Mouse (Mus musculus) forebrain, embryonic 10.5 days (tissue): Measurements from ENCODE around the gene 1700020N01Rik. TPM values are rescaled to one million over a fixed set of nuclear protein-coding genes. Genes with fewer than 3 reads are reported as not detected.

Experiments
- DNase-seq: peaks from one replicate; pipeline ENCODE4 v3.0.0-alpha.2; 2017; ENCODE audit warnings: low spot score; ENCODE audit errors: extremely low spot score
- H3K27ac ChIP-seq: fragments of 300-500 bp; sonication (generic); 2 replicates; pipeline ENCODE4 v1.5.1; 2016; ENCODE audit warnings: mild to moderate bottlenecking
- H3K27me3 ChIP-seq: fragments of 300-500 bp; sonication (generic); 2 replicates; pipeline ENCODE4 v1.6.1; 2016; ENCODE audit warnings: mild to moderate bottlenecking; ENCODE audit not compliant: poor library complexity, severe bottlenecking
- H3K36me3 ChIP-seq: fragments of 300-500 bp; sonication (generic); replicated peaks from 2 replicates; pipeline ENCODE4 v1.6.1; 2016; ENCODE audit warnings: mild to moderate bottlenecking, moderate library complexity
- H3K4me1 ChIP-seq: fragments of 300-500 bp; sonication (generic); 2 replicates; pipeline ENCODE4 v1.6.1; 2016
- H3K4me3 ChIP-seq: fragments of 300-500 bp; sonication (generic); 2 replicates; pipeline ENCODE4 v1.5.1; 2016; ENCODE audit warnings: mild to moderate bottlenecking, moderate library complexity
- H3K9me3 ChIP-seq: fragments of 300-500 bp; sonication (generic); 2 replicates; pipeline ENCODE4 v1.6.1; 2016; ENCODE audit warnings: mild to moderate bottlenecking, moderate library complexity
- WGBS: fragments of 180-500 bp; shearing (Covaris S2); methylation state at CpG from one replicate; pipeline ENCODE4 v1.1.7; 2016; 5-methylcytosine and 5-hydroxymethylcytosine counted together
- polyA plus RNA-seq: library from polyadenylated mRNA; unstranded; fragments of >200 nt; fragmentation: Nextera tagmentation; extraction: Ambion mirVana; gene quantifications from 2 replicates; pipeline ENCODE4 v1.2.1, GENCODE M21; 2016

The 1700020N01Rik gene
- not detected in 2 replicates for polyA plus RNA-seq

DNA sequence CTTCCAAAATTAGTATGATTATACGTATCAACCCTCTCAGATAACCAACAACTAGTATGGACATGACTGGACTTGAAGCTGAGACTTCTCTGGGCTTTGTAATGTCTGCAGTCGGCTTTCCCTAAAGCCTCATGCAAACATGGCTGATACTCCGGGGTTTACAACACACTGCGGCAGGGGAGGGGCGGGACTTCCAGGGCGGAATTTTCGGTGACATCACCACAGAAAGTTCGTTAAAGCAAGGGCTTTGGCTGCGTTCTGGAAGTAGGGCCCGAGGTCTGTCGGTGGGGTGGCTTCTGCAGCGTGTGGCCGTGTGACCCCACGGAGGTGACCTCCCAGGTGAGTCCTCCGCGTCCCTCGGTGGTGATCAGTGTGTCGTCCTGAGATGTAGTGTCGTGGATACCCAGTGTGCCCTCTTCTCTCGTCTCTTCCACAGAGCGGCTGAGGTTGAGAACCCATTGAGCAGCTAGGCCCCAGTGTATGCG lies at the start of gene 1700020N01Rik:
1700020N01Rik (plus strand) TSS at position 250 of the 485 bp plus-strand sequence.
- no peak within 1 kb of the TSS for H3K27ac ChIP-seq
- no peak within 1 kb of the TSS for H3K4me3 ChIP-seq
- H3K27me3 ChIP-seq = no peaks in the 10 kb centered on the region
- WGBS = 95% methylated on average over 22 of the region's 22 CpGs
- no peaks in the 10 kb centered on the region for H3K4me1 ChIP-seq
- DNase-seq = no peak
- no peaks in the 10 kb centered on the region for H3K36me3 ChIP-seq
- H3K9me3 ChIP-seq = no peaks in the 10 kb centered on the region

GRCm38 (mm10) chr10:21543576-21544278 lies 49.2 kb upstream of the 1700020N01Rik start:
- DNase-seq = no peak
- H3K36me3 ChIP-seq = no peaks in the 10 kb centered on the region
- 75% methylated on average over 3 of the region's 3 CpGs for WGBS
- no peak overlapping the region for H3K4me3 ChIP-seq
- H3K27ac ChIP-seq = no peak overlapping the region
- peaks cover 14% of the 10 kb centered on the region for H3K4me1 ChIP-seq
- H3K9me3 ChIP-seq = no peaks in the 10 kb centered on the region
- no peaks in the 10 kb centered on the region for H3K27me3 ChIP-seq

- no peaks in the 10 kb centered on the region for H3K27me3 ChIP-seq
- no peaks in the 10 kb centered on the region for H3K9me3 ChIP-seq
- no peaks in the 10 kb centered on the region for H3K36me3 ChIP-seq
- peaks cover 16% of the 10 kb centered on the region for H3K4me1 ChIP-seq
- no peak overlapping the region for H3K27ac ChIP-seq
- no peak for DNase-seq
- H3K4me3 ChIP-seq = no peak overlapping the region
- 83% methylated on average over 4 of the region's 4 CpGs for WGBS
These were observed 48.2 kb upstream of the 1700020N01Rik start for GRCm38 (mm10) chr10:21544721-21545120.

DNA sequence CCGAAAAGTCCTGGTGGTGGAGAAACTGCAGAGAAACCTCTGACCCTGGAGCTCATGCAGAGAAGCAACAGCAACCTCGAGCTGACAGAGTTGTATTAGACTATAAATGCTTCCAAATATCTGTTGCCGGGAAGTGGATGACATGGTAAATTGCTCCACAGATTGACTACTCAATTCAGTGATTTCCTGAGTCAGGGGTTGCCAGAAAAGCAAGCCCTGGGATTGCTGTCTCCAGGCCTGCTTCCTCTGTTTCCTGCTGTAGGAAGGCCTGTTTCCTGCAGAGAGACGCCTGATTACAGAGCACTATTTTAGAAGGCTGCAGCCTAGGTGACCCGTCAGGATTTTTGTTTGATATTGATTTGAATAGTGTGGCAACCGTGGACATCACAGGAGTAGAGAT lies 47.5 kb upstream of the 1700020N01Rik start:
- Histone ChIP-seq H3K36me3 (no peaks in the 10 kb centered on the region), H3K4me3 (no peak overlapping the region), H3K9me3 (no peaks in the 10 kb centered on the region), H3K4me1 (peaks cover 16% of the 10 kb centered on the region), H3K27me3 (no peaks in the 10 kb centered on the region), H3K27ac (no peak overlapping the region)
- 68% methylated on average over 6 of the region's 6 CpGs for WGBS
- DNase-seq = no peak

DNA sequence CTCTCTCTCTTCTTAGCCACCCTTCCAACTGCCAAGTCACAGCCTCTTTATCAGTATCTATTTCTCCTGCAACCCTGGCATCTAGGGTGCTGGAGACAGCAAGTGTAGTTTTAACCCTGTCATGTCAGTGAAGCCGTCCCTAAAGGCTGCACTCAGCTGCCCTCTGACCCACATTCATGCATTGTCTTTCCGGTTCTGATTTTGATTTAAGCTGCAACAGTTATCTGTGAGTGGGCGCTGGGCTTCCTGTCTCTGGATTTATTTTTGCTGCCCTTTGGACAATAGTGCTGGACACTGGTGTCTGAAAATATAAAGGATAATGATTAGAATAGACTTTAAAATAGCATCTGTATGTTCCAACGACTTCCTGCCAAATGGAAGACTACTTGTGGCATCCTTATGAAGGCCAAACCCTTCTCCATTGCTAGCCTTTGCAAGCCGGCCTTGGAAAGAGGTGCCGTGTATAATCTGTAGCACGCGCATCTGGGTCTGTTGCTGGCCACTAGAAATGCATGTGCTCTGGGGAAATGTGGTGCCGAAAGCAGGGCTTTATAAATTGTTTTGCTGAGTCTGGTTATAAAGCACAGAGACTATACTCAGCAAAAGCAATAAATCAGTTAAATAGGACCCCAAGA lies 44.0 kb upstream of the 1700020N01Rik start:
- WGBS = 80% methylated on average over 9 of the region's 9 CpGs
- H3K4me3 ChIP-seq = no peak overlapping the region
- H3K9me3 ChIP-seq = no peaks in the 10 kb centered on the region
- H3K4me1 ChIP-seq = peaks cover 16% of the 10 kb centered on the region
- DNase-seq = no peak
- H3K27me3 ChIP-seq = no peaks in the 10 kb centered on the region
- no peak overlapping the region for H3K27ac ChIP-seq
- H3K36me3 ChIP-seq = no peaks in the 10 kb centered on the region

DNA sequence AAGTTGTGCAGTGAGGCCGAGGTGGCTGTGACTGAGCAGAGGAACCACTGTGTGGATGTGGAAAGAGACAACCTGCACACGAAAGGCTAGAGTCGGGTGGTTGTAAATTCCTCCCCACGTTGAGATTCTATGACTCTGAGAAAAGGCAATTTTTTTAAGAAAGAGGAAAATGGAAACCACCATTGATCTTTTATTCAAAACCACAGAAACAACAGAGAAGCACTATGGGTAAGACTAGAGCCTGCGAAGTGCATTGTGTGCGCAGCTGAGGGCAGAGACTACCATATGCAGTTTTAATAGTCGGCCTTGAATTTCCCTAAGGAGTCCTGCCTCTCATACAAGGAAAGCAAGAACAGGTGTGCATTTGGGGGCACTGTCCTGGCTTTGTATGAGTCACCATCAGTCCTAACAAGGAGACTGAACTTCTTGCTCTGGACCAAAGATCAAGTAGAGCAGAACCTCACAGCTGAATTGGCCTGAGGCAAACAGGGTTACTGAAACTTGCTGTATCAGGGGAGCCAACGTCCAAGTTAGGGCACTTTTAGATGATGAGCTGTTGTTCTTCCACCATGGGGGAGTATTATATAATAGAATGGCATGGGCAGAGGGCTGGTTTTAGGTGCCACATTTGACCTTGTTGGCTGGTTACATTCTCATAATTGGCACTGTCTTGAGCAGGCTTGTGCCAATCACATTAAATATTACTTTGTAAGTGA lies 39.8 kb upstream of the 1700020N01Rik start:
- WGBS = 88% methylated on average over 8 of the region's 8 CpGs
- Histone ChIP-seq H3K4me1 (peaks cover 8% of the 10 kb centered on the region), H3K4me3 (no peak overlapping the region), H3K27me3 (no peaks in the 10 kb centered on the region), H3K36me3 (no peaks in the 10 kb centered on the region), H3K9me3 (no peaks in the 10 kb centered on the region), H3K27ac (no peak overlapping the region)
- DNase-seq = no peak

- no peak overlapping the region for H3K4me3 ChIP-seq
- H3K27ac ChIP-seq = no peak overlapping the region
- no peaks in the 10 kb centered on the region for H3K36me3 ChIP-seq
- no peaks in the 10 kb centered on the region for H3K9me3 ChIP-seq
- no peaks in the 10 kb centered on the region for H3K27me3 ChIP-seq
- no peak for DNase-seq
- 91% methylated on average over 4 of the region's 4 CpGs for WGBS
- peaks cover 4% of the 10 kb centered on the region for H3K4me1 ChIP-seq
These were observed 39.3 kb upstream of the 1700020N01Rik start for GRCm38 (mm10) chr10:21553683-21554035.

- DNase-seq = no peak
- WGBS = 85% methylated on average over 11 of the region's 11 CpGs
- Histone ChIP-seq H3K27ac (no peak overlapping the region), H3K9me3 (no peaks in the 10 kb centered on the region), H3K4me3 (no peak overlapping the region), H3K36me3 (no peaks in the 10 kb centered on the region), H3K4me1 (no peaks in the 10 kb centered on the region), H3K27me3 (no peaks in the 10 kb centered on the region)
These were observed 37.9 kb upstream of the 1700020N01Rik start for GRCm38 (mm10) chr10:21554896-21555580.

- no peak overlapping the region for H3K4me3 ChIP-seq
- no peaks in the 10 kb centered on the region for H3K27me3 ChIP-seq
- no peak overlapping the region for H3K27ac ChIP-seq
- no peak for DNase-seq
- H3K4me1 ChIP-seq = no peaks in the 10 kb centered on the region
- H3K9me3 ChIP-seq = no peaks in the 10 kb centered on the region
- no peaks in the 10 kb centered on the region for H3K36me3 ChIP-seq
- WGBS = 90% methylated on average over 15 of the region's 15 CpGs
These were observed 33.2 kb upstream of the 1700020N01Rik start for GRCm38 (mm10) chr10:21559769-21560168.

GRCm38 (mm10) chr10:21561181-21561580 lies 31.8 kb upstream of the 1700020N01Rik start:
- no peak overlapping the region for H3K27ac ChIP-seq
- no peaks in the 10 kb centered on the region for H3K9me3 ChIP-seq
- no peaks in the 10 kb centered on the region for H3K27me3 ChIP-seq
- DNase-seq = no peak
- H3K36me3 ChIP-seq = no peaks in the 10 kb centered on the region
- no peak overlapping the region for H3K4me3 ChIP-seq
- no peaks in the 10 kb centered on the region for H3K4me1 ChIP-seq
- WGBS = 86% methylated on average over 1 of the region's 1 CpGs

GRCm38 (mm10) chr10:21563446-21563845 lies 29.5 kb upstream of the 1700020N01Rik start:
- Histone ChIP-seq H3K36me3 (no peaks in the 10 kb centered on the region), H3K27ac (no peak overlapping the region), H3K4me1 (no peaks in the 10 kb centered on the region), H3K4me3 (no peak overlapping the region), H3K9me3 (no peaks in the 10 kb centered on the region), H3K27me3 (no peaks in the 10 kb centered on the region)
- WGBS = 96% methylated on average over 2 of the region's 2 CpGs
- DNase-seq = no peak

GRCm38 (mm10) chr10:21564189-21564588 lies 28.8 kb upstream of the 1700020N01Rik start:
- 88% methylated on average over 5 of the region's 5 CpGs for WGBS
- Histone ChIP-seq H3K4me3 (no peak overlapping the region), H3K4me1 (no peaks in the 10 kb centered on the region), H3K36me3 (no peaks in the 10 kb centered on the region), H3K9me3 (no peaks in the 10 kb centered on the region), H3K27me3 (no peaks in the 10 kb centered on the region), H3K27ac (no peak overlapping the region)
- no peak for DNase-seq
